8 mouse cellular contexts compared by ENCODE assay signal in genomic region chr4:81764026-81764867, GRCm38 (mm10).
DNase-seq lines count a peak whose midpoint lies in the region; ATAC-seq and TF ChIP-seq lines count a peak whose summit lies in the region.

No protein-coding gene starts in this region.

- no peak for TF ChIP-seq CTCF in brain, embryonic 14.5 days (IDR thresholded peaks at IDR 0.05; ENCODE audit: borderline replicate concordance, extremely low read depth, insufficient read depth, insufficient read length)

- H3K4me2 ChIP-seq in hindbrain, embryonic 16.5 days (ENCODE audit: low read length): peak overlapping the region; percentile 1; the same call in 1 of the 2 replicates
- H3K4me2 ChIP-seq in limb, embryonic 15.5 days: 0 out of 2 replicates have a peak overlapping the region, but pooled peaks have one; percentile 3
- H3K4me2 ChIP-seq in stomach, embryonic 15.5 days: peak overlapping the region; percentile 25

- H3K27me3 ChIP-seq in hindbrain, embryonic 16.5 days (replicated peaks; ENCODE audit: control insufficient read depth, insufficient read depth, low read length): no peaks in the 10 kb centered on the region
- H3K27me3 ChIP-seq in limb, embryonic 15.5 days: no peaks in the 10 kb centered on the region
- no peaks in the 10 kb centered on the region for H3K27me3 ChIP-seq in stomach, embryonic 15.5 days (replicated peaks)

- H3K4me3 ChIP-seq in hindbrain, embryonic 16.5 days (ENCODE audit: low read length): no peak overlapping the region
- no peak overlapping the region for H3K4me3 ChIP-seq in limb, embryonic 15.5 days
- H3K4me3 ChIP-seq in stomach, embryonic 15.5 days (replicated peaks): no peak overlapping the region

- ATAC-seq in hindbrain, embryonic 16.5 days: peak; percentile 91
- peak; percentile 77; the same call in 1 of the 2 replicates for ATAC-seq in limb, embryonic 15.5 days (ENCODE audit: insufficient number of reproducible peaks, low FRiP score, low TSS enrichment, low read depth)
- ATAC-seq in stomach, embryonic 15.5 days (ENCODE audit: insufficient read depth, low FRiP score, low read depth): peak; percentile 43; the same call in 1 of the 2 replicates

- no peak overlapping the region for H3K9ac ChIP-seq in hindbrain, embryonic 16.5 days (ENCODE audit: low read depth, low read length)
- no peak overlapping the region for H3K9ac ChIP-seq in limb, embryonic 15.5 days
- no peak overlapping the region for H3K9ac ChIP-seq in stomach, embryonic 15.5 days

- WGBS in hindbrain, embryonic 16.5 days: 16% methylated on average over 11 of the region's 11 CpGs
- WGBS in limb, embryonic 15.5 days: 19% methylated on average over 11 of the region's 11 CpGs
- 29% methylated on average over 11 of the region's 11 CpGs for WGBS in stomach, embryonic 15.5 days

- DNase-seq in adrenal gland, postnatal 10 days: peak; percentile 43
- DNase-seq in adrenal gland, postnatal 4 days (ENCODE audit: low spot score in 2 of 2): no peak
- DNase-seq in brain, embryonic 14.5 days (ENCODE audit: low read depth): peak; percentile 90
- DNase-seq in frontal cortex, postnatal 10 days (ENCODE audit: low spot score in 2 of 2): peak; percentile 20 to 34
- no peak for DNase-seq in adrenal gland, adult 8-10 months

- peaks cover 14% of the 10 kb centered on the region for H3K4me1 ChIP-seq in hindbrain, embryonic 16.5 days (ENCODE audit: control insufficient read depth, insufficient read depth, low read depth, low read length)
- peaks cover 26% of the 10 kb centered on the region for H3K4me1 ChIP-seq in limb, embryonic 15.5 days
- H3K4me1 ChIP-seq in stomach, embryonic 15.5 days: peaks cover 10% of the 10 kb centered on the region; the same call in 1 of the 2 replicates

- no peak for TF ChIP-seq POLR2A in brain, embryonic 14.5 days (IDR thresholded peaks at IDR 0.05; ENCODE audit: borderline replicate concordance, extremely low read depth, insufficient read depth, insufficient read length, poor library complexity, severe bottlenecking)

- no peaks in the 10 kb centered on the region for H3K9me3 ChIP-seq in hindbrain, embryonic 16.5 days (ENCODE audit: control insufficient read depth, low read length)
- no peaks in the 10 kb centered on the region for H3K9me3 ChIP-seq in limb, embryonic 15.5 days
- H3K9me3 ChIP-seq in stomach, embryonic 15.5 days: no peaks in the 10 kb centered on the region

- no peaks in the 10 kb centered on the region for H3K36me3 ChIP-seq in hindbrain, embryonic 16.5 days (ENCODE audit: control insufficient read depth, insufficient read depth, low read length)
- no peaks in the 10 kb centered on the region for H3K36me3 ChIP-seq in limb, embryonic 15.5 days
- no peaks in the 10 kb centered on the region for H3K36me3 ChIP-seq in stomach, embryonic 15.5 days

- peak overlapping the region; percentile 73 for H3K27ac ChIP-seq in hindbrain, embryonic 16.5 days (ENCODE audit: low read depth, low read length)
- H3K27ac ChIP-seq in limb, embryonic 15.5 days: peak overlapping the region; percentile 89
- H3K27ac ChIP-seq in stomach, embryonic 15.5 days: peak overlapping the region; percentile 21; the same call in 1 of the 2 replicates

Comparison
In these comparisons a context has a peak if more than half of its experiments do, and no peak if none do; other contexts are left out.
1. DNase-seq: peak in adrenal gland, postnatal 10 days (single experiment), brain, embryonic 14.5 days (single experiment) and frontal cortex, postnatal 10 days (2 of 2); none in adrenal gland, postnatal 4 days (0 of 2) and adrenal gland, adult 8-10 months (single experiment).
2. H3K27ac ChIP-seq: peak in every context shown above with its lines; median percentile 89 in limb, embryonic 15.5 days; 73 in hindbrain, embryonic 16.5 days; 21 in stomach, embryonic 15.5 days.
3. Peak in every context shown above with its lines, with median percentiles within 50 percentile points of each other: ATAC-seq and H3K4me2 ChIP-seq.